Comparison of ENCODE assay signal across 8 mouse cellular contexts in genomic region chr8:119661081-119661480, GRCm38 (mm10). TPM values are rescaled to one million over a fixed set of nuclear protein-coding genes. Genes with fewer than 3 reads are reported as not detected.
DNase-seq lines count a peak whose midpoint lies in the region; ATAC-seq lines count a peak whose summit lies in the region.

No protein-coding gene starts in this region.

- no peaks in the 10 kb centered on the region for H3K9me3 ChIP-seq in midbrain, embryonic 12.5 days

- 3% methylated on average over 9 of the region's 9 CpGs for WGBS in midbrain, embryonic 12.5 days

- H3K4me3 ChIP-seq in midbrain, embryonic 12.5 days: no peak overlapping the region

- no peaks in the 10 kb centered on the region for H3K36me3 ChIP-seq in midbrain, embryonic 12.5 days

- peaks cover 15% of the 10 kb centered on the region for H3K4me1 ChIP-seq in midbrain, embryonic 12.5 days

- no peak overlapping the region for H3K27ac ChIP-seq in midbrain, embryonic 12.5 days (replicated peaks)

- intact Hi-C loops in heart, postnatal 14 days (cut with DNase I): no loop called here

- H3K9ac ChIP-seq in midbrain, embryonic 12.5 days (replicated peaks): peak overlapping the region; percentile 8; the same call in 1 of the 2 replicates

- peaks cover 9% of the 10 kb centered on the region for H3K27me3 ChIP-seq in midbrain, embryonic 12.5 days

- ATAC-seq in midbrain, embryonic 12.5 days (ENCODE audit: low FRiP score, low read depth): peak; percentile 56; the same call in 1 of the 2 replicates

- peak; percentile 35 for DNase-seq in urinary bladder, postnatal 25 days (ENCODE audit: low spot score)
- DNase-seq in urinary bladder, adult 2 months (ENCODE audit: low spot score): no peak
- peak; percentile 53 for DNase-seq in fibroblast of lung, adult 2 months (ENCODE audit: low read depth)
- peak; percentile 74 to 80 for DNase-seq in heart, postnatal 14 days
- DNase-seq in kidney, postnatal 25 days: peak; percentile 75 to 90
- no peak for DNase-seq in thymus, postnatal 4 days
- no peak for DNase-seq in thymus, adult 18-20 months

- 0 out of 2 replicates have a peak overlapping the region, but pooled peaks have one; percentile 2 for H3K4me2 ChIP-seq in midbrain, embryonic 12.5 days (replicated peaks)

RNA-seq across cellular contexts. Expression of gene Wfdc1, which starts 5.1 kb away (rescaled TPM):
- polyA plus RNA-seq in urinary bladder, adult 2 months (2012; rRNA removed): 147 and 168 TPM in 2 replicates
- total RNA-seq in heart, postnatal 14 days (2021): 10 to 100 TPM; 48.2 to 51.1 TPM
- 2.4 and 3.1 TPM in 2 replicates for polyA plus RNA-seq in midbrain, embryonic 12.5 days (2016; fragmentation: Nextera tagmentation; extraction: Ambion mirVana)

RNA-seq across cellular contexts. Expression of gene Kcng4, which starts 25.6 kb away (rescaled TPM):
- 3.5 and 6.6 TPM in 2 replicates for polyA plus RNA-seq in urinary bladder, adult 2 months (2012; rRNA removed)
- total RNA-seq in heart, postnatal 14 days (2021): under 1 TPM; 0.10 to 0.33 TPM
- 0.26 TPM in 1 of 2 replicates, not detected in the other for polyA plus RNA-seq in midbrain, embryonic 12.5 days (2016; fragmentation: Nextera tagmentation; extraction: Ambion mirVana)

RNA-seq across cellular contexts. Expression of gene Atp2c2, which starts 38.7 kb away (rescaled TPM):
- 2.2 and 2.3 TPM in 2 replicates for polyA plus RNA-seq in urinary bladder, adult 2 months (2012; rRNA removed)
- under 1 TPM; 0.17 TPM for total RNA-seq in heart, postnatal 14 days (2021)
- polyA plus RNA-seq in midbrain, embryonic 12.5 days (2016; fragmentation: Nextera tagmentation; extraction: Ambion mirVana): 0.47 and 0.64 TPM in 2 replicates

RNA-seq across cellular contexts. Expression of gene Adad2, which starts 48.5 kb away (rescaled TPM):
- not detected in 2 replicates for polyA plus RNA-seq in urinary bladder, adult 2 months (2012; rRNA removed)
- total RNA-seq in heart, postnatal 14 days (2021): not detected
- 0.15 TPM in 1 of 2 replicates, not detected in the other for polyA plus RNA-seq in midbrain, embryonic 12.5 days (2016; fragmentation: Nextera tagmentation; extraction: Ambion mirVana)

RNA-seq across cellular contexts. Expression of gene Taf1c, which starts 56.1 kb away (rescaled TPM):
- 11.1 and 14.5 TPM in 2 replicates for polyA plus RNA-seq in urinary bladder, adult 2 months (2012; rRNA removed)
- total RNA-seq in heart, postnatal 14 days (2021): 1 to 10 TPM; 4.0 to 4.2 TPM
- 15.3 and 16.7 TPM in 2 replicates for polyA plus RNA-seq in midbrain, embryonic 12.5 days (2016; fragmentation: Nextera tagmentation; extraction: Ambion mirVana)

Comparison
In these comparisons a context has a peak if more than half of its experiments do, and no peak if none do; other contexts are left out.
1. DNase-seq: peak in urinary bladder, postnatal 25 days (single experiment), fibroblast of lung, adult 2 months (single experiment), heart, postnatal 14 days (2 of 2) and kidney, postnatal 25 days (2 of 2); none in urinary bladder, adult 2 months (single experiment), thymus, postnatal 4 days (single experiment) and thymus, adult 18-20 months (0 of 2).
2. RNA of gene Wfdc1, which starts 5.1 kb away (polyA plus RNA-seq): 147 to 168 TPM in urinary bladder, adult 2 months; 2.4 to 3.1 TPM in midbrain, embryonic 12.5 days; every median in the first group is over 10 times any median in the second.